Mouse (Mus musculus): ENCODE data around the gene Rev3l. TPM values are rescaled to one million over a fixed set of nuclear protein-coding genes. Genes with fewer than 3 reads are reported as not detected.

Gene Rev3l
- polyA plus RNA-seq, 1 experiment, result 11.8 TPM

DNA sequence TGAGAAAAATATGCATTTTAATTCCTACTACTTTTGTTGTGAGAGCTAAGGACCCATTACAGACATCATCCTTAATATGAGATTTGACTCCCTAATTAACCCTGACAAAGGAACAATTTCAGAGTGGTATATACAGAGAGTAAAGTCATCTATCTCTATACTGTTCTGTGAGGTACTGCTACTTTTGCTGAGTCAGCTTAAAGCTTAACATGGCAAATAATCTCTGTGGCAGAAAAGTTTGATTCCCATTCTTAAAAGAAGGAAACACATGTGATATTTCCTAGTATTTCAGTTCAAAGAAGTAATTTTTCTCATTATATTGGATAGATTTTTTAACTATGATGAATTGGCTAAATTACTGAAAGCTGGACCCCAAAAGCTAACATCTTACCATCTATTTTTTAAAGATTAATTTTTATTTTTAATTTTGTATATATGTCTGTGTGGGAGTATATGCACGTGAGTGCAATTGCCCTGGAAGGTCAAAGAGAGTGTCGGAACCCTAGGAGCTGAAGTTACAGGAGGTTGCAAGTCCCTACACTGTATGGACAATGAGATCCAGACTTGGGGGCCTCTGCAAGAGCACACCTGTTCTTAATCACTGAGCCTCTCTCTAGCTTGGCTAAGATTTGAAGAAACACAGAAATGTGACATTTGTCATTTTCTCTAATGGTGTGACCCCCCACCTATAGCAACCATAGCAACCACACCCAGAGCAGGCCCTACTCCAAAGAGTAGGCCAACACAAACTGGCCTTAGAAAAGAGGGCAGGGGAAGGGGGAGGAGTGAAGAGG lies 24.0 kb upstream of the Rev3l start:
- H3K36me3 ChIP-seq (ENCODE audit: control insufficient read depth, insufficient read depth, low read length), result no peaks in the 10 kb centered on the region
- no peak overlapping the region for H3K4me3 ChIP-seq (ENCODE audit: insufficient read depth, low read depth, low read length)
- TF ChIP-seq POLR2A (IDR thresholded peaks at IDR 0.05; ENCODE audit: low read depth, low read length), result no peak
- WGBS, result 99% methylated on average over 2 of the region's 2 CpGs
- H3K27me3 ChIP-seq (replicated peaks; ENCODE audit: control insufficient read depth, insufficient read depth, low read length), result no peaks in the 10 kb centered on the region
- no peaks in the 10 kb centered on the region for H3K4me1 ChIP-seq (ENCODE audit: control insufficient read depth, insufficient read depth, low read length)
- H3K27ac ChIP-seq (ENCODE audit: insufficient read depth, low read depth, low read length), result no peak overlapping the region
- DNase-seq, result no peak

DNA sequence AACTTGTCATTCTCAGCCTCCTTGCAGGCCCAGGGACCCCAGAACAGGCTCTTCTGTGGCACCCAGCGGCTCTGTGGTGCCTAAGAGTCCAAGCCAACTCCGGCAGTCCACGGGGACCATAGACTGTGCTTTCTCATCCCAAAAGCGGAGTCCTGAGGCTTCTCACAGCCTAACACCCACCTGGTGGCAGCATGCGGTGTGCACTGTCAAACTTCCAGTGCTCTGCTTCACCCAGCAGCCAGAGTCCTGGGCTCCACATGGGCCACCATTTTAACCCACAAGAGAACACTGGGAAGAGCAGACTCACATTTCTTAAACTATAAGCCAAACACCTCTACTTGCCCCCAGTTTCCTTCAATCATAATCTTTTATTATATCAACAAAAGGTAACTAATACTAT lies 15.0 kb upstream of the Rev3l start:
- no peaks in the 10 kb centered on the region for H3K4me1 ChIP-seq (ENCODE audit: control insufficient read depth, insufficient read depth, low read length)
- no peak overlapping the region for H3K27ac ChIP-seq (ENCODE audit: insufficient read depth, low read depth, low read length)
- no peak overlapping the region for H3K4me3 ChIP-seq (ENCODE audit: insufficient read depth, low read depth, low read length)
- no peak for TF ChIP-seq POLR2A (IDR thresholded peaks at IDR 0.05; ENCODE audit: low read depth, low read length)
- H3K27me3 ChIP-seq (replicated peaks; ENCODE audit: control insufficient read depth, insufficient read depth, low read length), result no peaks in the 10 kb centered on the region
- no peak for DNase-seq
- no peaks in the 10 kb centered on the region for H3K36me3 ChIP-seq (ENCODE audit: control insufficient read depth, insufficient read depth, low read length)
- WGBS, result 94% methylated on average over 5 of the region's 5 CpGs

DNA sequence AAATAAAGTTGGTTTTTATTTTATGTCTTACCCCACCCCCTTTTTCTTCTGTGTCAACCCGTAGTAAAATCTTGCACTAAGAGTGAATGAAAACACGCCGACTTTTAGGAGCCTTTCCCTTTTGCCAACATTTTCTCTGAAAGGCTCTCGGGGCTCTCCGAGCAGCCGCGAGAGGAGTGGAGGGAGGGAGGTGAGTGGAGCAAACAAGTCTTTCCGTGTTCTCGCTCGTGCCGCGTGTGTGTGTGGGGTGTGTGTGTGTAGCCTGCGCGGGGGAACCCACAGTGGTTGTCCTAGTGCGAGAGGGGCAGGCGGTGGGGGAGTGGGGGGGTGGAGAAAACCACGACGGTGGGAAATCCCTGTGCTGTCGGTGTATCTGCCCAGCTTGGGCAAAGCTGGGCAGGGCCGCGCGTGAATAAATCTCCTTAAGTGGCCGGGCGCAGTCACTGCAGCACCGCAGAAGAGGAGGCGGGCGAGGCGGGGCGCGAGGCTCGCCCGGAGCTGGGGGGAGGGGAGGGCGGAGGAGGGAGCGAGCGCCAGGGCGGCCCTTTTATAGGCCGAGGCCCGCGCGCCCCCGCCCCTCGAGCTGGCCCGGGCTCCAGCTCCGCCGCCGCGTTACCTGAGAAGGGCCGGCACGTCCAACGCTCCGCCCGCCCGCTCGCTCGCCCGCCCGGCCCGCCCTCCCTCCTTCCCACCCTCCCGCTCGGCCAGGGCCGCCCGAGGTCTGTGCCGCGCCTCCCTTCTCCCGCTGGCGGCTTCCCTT lies 762 bp upstream of the Rev3l start:
- Histone ChIP-seq H3K4me3 (ENCODE audit: insufficient read depth, low read depth, low read length) (peak overlapping the region; percentile 98), H3K36me3 (ENCODE audit: control insufficient read depth, insufficient read depth, low read length) (no peaks in the 10 kb centered on the region), H3K4me1 (ENCODE audit: control insufficient read depth, insufficient read depth, low read length) (no peaks in the 10 kb centered on the region; the same call in 1 of the 2 replicates), H3K27ac (ENCODE audit: insufficient read depth, low read depth, low read length) (peak overlapping the region; percentile 96), H3K27me3 (replicated peaks; ENCODE audit: control insufficient read depth, insufficient read depth, low read length) (no peaks in the 10 kb centered on the region)
- DNase-seq, result peak; percentile 96
- WGBS, result 0% methylated on average over 47 of the region's 66 CpGs
- TF ChIP-seq POLR2A (IDR thresholded peaks at IDR 0.05; ENCODE audit: low read depth, low read length), result no peak
- TF ChIP-seq CTCF (conservative IDR thresholded peaks at IDR 0.05; ENCODE audit: insufficient read depth, insufficient read length, low read depth, low read length), result no peak

DNA sequence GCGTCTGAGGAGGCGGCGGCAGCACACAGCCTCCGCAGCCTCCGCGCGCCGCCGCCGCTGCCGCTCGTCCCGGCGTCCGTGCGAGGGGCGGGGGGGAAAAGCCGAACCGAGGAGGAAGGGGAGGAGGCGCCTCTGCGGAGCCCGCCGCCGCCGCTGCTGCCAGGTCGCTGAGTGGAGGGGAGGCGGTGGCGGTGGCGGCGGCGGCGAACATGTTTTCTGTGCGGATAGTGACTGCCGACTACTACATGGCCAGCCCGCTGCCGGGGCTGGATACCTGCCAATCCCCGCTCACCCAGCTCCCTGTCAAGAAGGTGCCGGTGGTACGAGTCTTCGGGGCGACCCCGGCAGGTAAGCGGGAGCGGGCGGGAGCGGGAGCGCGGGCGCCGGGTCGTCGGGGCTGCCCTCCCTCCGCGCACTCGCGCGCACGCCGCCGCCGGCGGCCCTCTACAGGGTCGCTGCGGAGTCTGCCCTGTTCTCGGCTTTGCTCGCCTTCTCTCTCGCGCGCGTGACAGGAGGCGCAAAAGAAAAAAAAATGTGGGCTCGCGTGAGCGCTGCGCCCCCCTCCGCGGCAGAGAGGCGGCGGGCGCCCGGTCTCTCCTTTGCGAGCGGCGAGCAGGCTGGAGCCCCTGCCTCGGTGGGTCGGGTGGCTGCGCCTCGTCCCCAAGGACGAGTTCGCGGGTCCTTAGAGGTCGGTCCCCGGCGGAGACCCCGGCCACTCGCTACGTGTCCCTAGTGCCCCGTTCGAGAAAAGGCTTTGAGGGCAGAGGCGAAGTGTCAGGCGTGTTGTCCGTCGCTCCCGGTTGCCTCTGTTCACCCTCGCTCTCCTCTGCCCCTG lies 565 bp downstream of the Rev3l start:
- Histone ChIP-seq H3K36me3 (ENCODE audit: control insufficient read depth, insufficient read depth, low read length) (no peaks in the 10 kb centered on the region), H3K27ac (ENCODE audit: insufficient read depth, low read depth, low read length) (peak overlapping the region; percentile 91), H3K4me1 (ENCODE audit: control insufficient read depth, insufficient read depth, low read length) (no peaks in the 10 kb centered on the region; the same call in 1 of the 2 replicates), H3K27me3 (replicated peaks; ENCODE audit: control insufficient read depth, insufficient read depth, low read length) (no peaks in the 10 kb centered on the region), H3K4me3 (ENCODE audit: insufficient read depth, low read depth, low read length) (peak overlapping the region; percentile 98)
- TF ChIP-seq CTCF (conservative IDR thresholded peaks at IDR 0.05; ENCODE audit: insufficient read depth, insufficient read length, low read depth, low read length), result peak; percentile 48; the same call in 1 of the 2 replicates
- no peak for TF ChIP-seq POLR2A (IDR thresholded peaks at IDR 0.05; ENCODE audit: low read depth, low read length)
- WGBS, result under 1% methylated on average over 100 of the region's 105 CpGs
- peak; percentile 85 for DNase-seq

DNA sequence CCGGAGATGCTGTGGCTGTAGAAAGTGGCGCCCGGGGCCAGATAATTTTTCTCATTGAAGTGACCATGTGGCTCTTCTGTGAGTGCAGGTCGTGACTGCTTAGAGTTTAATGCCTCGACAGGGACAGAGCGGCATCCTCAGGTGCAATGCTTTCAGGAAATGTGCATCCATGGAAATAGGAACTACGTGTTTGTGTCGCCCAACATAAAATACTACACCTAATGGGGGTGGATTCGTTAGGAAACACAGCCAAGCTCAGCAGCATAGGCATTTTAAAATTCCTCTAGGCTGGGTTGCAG lies 1.1 kb downstream of the Rev3l start:
- WGBS, result under 1% methylated on average over 9 of the region's 9 CpGs

DNA sequence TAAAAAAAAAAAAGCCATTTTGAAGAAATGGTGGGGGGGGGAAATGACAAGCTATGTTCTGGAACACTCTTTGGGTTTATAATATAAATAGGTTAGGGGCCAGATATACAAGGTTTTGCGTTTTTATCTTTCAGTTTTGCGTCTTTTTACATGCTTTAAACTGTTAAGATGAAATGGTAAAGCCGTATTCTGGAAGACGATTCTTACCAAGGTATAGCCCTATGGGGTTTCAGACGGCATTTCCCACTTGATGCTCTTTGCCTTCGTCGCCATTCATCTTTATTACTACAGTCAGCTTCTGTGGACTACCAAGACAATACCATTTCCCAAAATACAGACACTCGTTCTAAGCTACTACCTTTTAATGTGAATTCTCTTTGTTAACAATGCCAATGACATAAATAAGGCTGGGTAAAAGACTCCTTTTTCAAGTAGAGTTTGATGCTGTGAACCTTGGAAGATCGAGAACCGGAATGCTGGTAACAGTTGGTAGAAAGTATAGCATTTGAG lies 1.6 kb downstream of the Rev3l start:
- no peak for TF ChIP-seq CTCF (conservative IDR thresholded peaks at IDR 0.05; ENCODE audit: insufficient read depth, insufficient read length, low read depth, low read length)
- no peak for TF ChIP-seq POLR2A (IDR thresholded peaks at IDR 0.05; ENCODE audit: low read depth, low read length)
- no peak overlapping the region for H3K4me3 ChIP-seq (ENCODE audit: insufficient read depth, low read depth, low read length)
- H3K27ac ChIP-seq (ENCODE audit: insufficient read depth, low read depth, low read length), result no peak overlapping the region
- 18% methylated on average over 10 of the region's 10 CpGs for WGBS
- no peaks in the 10 kb centered on the region for H3K27me3 ChIP-seq (replicated peaks; ENCODE audit: control insufficient read depth, insufficient read depth, low read length)
- H3K36me3 ChIP-seq (ENCODE audit: control insufficient read depth, insufficient read depth, low read length), result no peaks in the 10 kb centered on the region
- no peaks in the 10 kb centered on the region; the same call in 1 of the 2 replicates for H3K4me1 ChIP-seq (ENCODE audit: control insufficient read depth, insufficient read depth, low read length)
- DNase-seq, result no peak

More for the DNA sequence above, 1.1 kb downstream of the Rev3l start:
- Histone ChIP-seq H3K4me3 (ENCODE audit: insufficient read depth, low read depth, low read length) (peak overlapping the region; percentile 98), H3K4me1 (ENCODE audit: control insufficient read depth, insufficient read depth, low read length) (no peaks in the 10 kb centered on the region; the same call in 1 of the 2 replicates), H3K36me3 (ENCODE audit: control insufficient read depth, insufficient read depth, low read length) (no peaks in the 10 kb centered on the region), H3K27me3 (replicated peaks; ENCODE audit: control insufficient read depth, insufficient read depth, low read length) (no peaks in the 10 kb centered on the region), H3K27ac (ENCODE audit: insufficient read depth, low read depth, low read length) (peak overlapping the region; percentile 91)
- TF ChIP-seq CTCF (conservative IDR thresholded peaks at IDR 0.05; ENCODE audit: insufficient read depth, insufficient read length, low read depth, low read length) (no peak; the same call in 1 of the 2 replicates), POLR2A (IDR thresholded peaks at IDR 0.05; ENCODE audit: low read depth, low read length) (no peak)
- no peak for DNase-seq
